Mouse (Mus musculus) lung, embryonic 14.5 days (tissue): ENCODE data around the gene Fyn. TPM values are rescaled to one million over a fixed set of nuclear protein-coding genes. Genes with fewer than 3 reads are reported as not detected.

Source experiments
- ATAC-seq: fragments of 200-750 bp; cut with Nextera tagmentation; 2 replicates; pipeline ENCODE4 v1.8.0; 2017; ENCODE audit warnings: mild to moderate bottlenecking, moderate TSS enrichment, moderate library complexity; ENCODE audit not compliant: insufficient read depth
- DNase-seq: peaks from one replicate; pipeline ENCODE4 v3.0.0-alpha.2; 2015
- H3K27ac ChIP-seq: fragments of 300-500 bp; sonication (generic); 2 replicates; pipeline ENCODE4 v1.5.1; 2014; ENCODE audit warnings: low read depth, mild to moderate bottlenecking, moderate library complexity
- H3K27me3 ChIP-seq: fragments of 300-500 bp; sonication (generic); 2 replicates; pipeline ENCODE4 v1.6.1; 2014; ENCODE audit warnings: low read length, control low read depth; ENCODE audit not compliant: insufficient read depth
- H3K36me3 ChIP-seq: fragments of 300-500 bp; sonication (generic); 2 replicates; pipeline ENCODE4 v1.6.1; 2014; ENCODE audit warnings: control low read depth; ENCODE audit not compliant: insufficient read depth
- H3K4me1 ChIP-seq: fragments of 300-500 bp; sonication (generic); 2 replicates; pipeline ENCODE4 v1.6.1; 2014; ENCODE audit warnings: antibody characterized with exemption, control low read depth; ENCODE audit not compliant: insufficient read depth
- H3K4me2 ChIP-seq: fragments of 300-500 bp; sonication (generic); 2 replicates; pipeline ENCODE4 v1.6.1; 2014; ENCODE audit warnings: mild to moderate bottlenecking
- H3K4me3 ChIP-seq: fragments of 300-500 bp; sonication (generic); 2 replicates; pipeline ENCODE4 v1.5.1; 2014; ENCODE audit warnings: low read depth, low read length
- H3K9ac ChIP-seq: fragments of 300-500 bp; sonication (generic); 2 replicates; pipeline ENCODE4 v1.6.1; 2014
- H3K9me3 ChIP-seq: fragments of 300-500 bp; sonication (generic); 2 replicates; pipeline ENCODE4 v1.6.1; 2016; ENCODE audit warnings: low read depth, low read length, control low read depth
- CTCF ChIP-seq: IDR thresholded peaks from 2 replicates; pipeline ENCODE4 v1.5.1; 2016; ENCODE audit warnings: antibody characterized with exemption, low read depth
- WGBS: fragments of 180-500 bp; shearing (Covaris S2); extraction: QIAGEN DNeasy Blood & Tissue Kit; methylation state at CpG from one replicate; pipeline ENCODE4 v1.1.7; 2014; 5-methylcytosine and 5-hydroxymethylcytosine counted together
- polyA plus RNA-seq: library from polyadenylated mRNA; unstranded; fragments of >200 nt; fragmentation: Nextera tagmentation; extraction: Ambion mirVana; gene quantifications from 2 replicates; pipeline ENCODE4 v1.2.1, GENCODE M21; 2014

The Fyn gene
- polyA plus RNA-seq, 1 experiment from 2014 or later: 30.3 TPM

GRCm38 (mm10) chr10:39552351-39552814, 183.7 kb downstream of the Fyn start:
- peaks cover 11% of the 10 kb centered on the region; the same call in 1 of the 2 replicates for H3K36me3 ChIP-seq
- DNase-seq (no peak), ATAC-seq (no peak)
- no peak for TF ChIP-seq CTCF
- H3K27me3 ChIP-seq: no peaks in the 10 kb centered on the region
- no peaks in the 10 kb centered on the region for H3K9me3 ChIP-seq
- no peak overlapping the region for H3K9ac ChIP-seq
- H3K4me2 ChIP-seq: no peak overlapping the region
- H3K4me1 ChIP-seq: peaks cover 37% of the 10 kb centered on the region
- H3K27ac ChIP-seq: peak overlapping the region; percentile 60; the same call in 1 of the 2 replicates
- no peak overlapping the region for H3K4me3 ChIP-seq
- WGBS: 16% methylated on average over 6 of the region's 6 CpGs

GRCm38 (mm10) chr10:39552903-39553302, 184.2 kb downstream of the Fyn start:
- H3K27ac ChIP-seq: peak overlapping the region; percentile 60; the same call in 1 of the 2 replicates
- no peak for DNase-seq
- H3K27me3 ChIP-seq: no peaks in the 10 kb centered on the region
- TF ChIP-seq CTCF: no peak
- no peak overlapping the region for H3K9ac ChIP-seq
- H3K4me3 ChIP-seq: no peak overlapping the region
- no peak overlapping the region for H3K4me2 ChIP-seq
- WGBS: 55% methylated on average over 5 of the region's 5 CpGs
- H3K4me1 ChIP-seq: peaks cover 39% of the 10 kb centered on the region
- H3K9me3 ChIP-seq: no peaks in the 10 kb centered on the region
- ATAC-seq: no peak
- peaks cover 11% of the 10 kb centered on the region; the same call in 1 of the 2 replicates for H3K36me3 ChIP-seq

GRCm38 (mm10) chr10:39555289-39555715, 186.6 kb downstream of the Fyn start:
- TF ChIP-seq CTCF: no peak
- Histone ChIP-seq H3K4me2 (peak overlapping the region; percentile 13; the same call in 1 of the 2 replicates), H3K4me3 (no peak overlapping the region), H3K9me3 (no peaks in the 10 kb centered on the region), H3K27ac (peak overlapping the region; percentile 83), H3K4me1 (peaks cover 43% of the 10 kb centered on the region), H3K36me3 (peaks cover 15% of the 10 kb centered on the region; the same call in 1 of the 2 replicates), H3K9ac (peak overlapping the region; percentile 29; the same call in 1 of the 2 replicates), H3K27me3 (no peaks in the 10 kb centered on the region)
- 22% methylated on average over 7 of the region's 7 CpGs for WGBS
- ATAC-seq (peak; percentile 56), DNase-seq (peak; percentile 72)

- H3K27me3 ChIP-seq: no peaks in the 10 kb centered on the region
- ATAC-seq (peak; percentile 50), DNase-seq (peak; percentile 62)
- peak; percentile 30; the same call in 1 of the 2 replicates for TF ChIP-seq CTCF
- H3K27ac ChIP-seq: peak overlapping the region; percentile 83
- H3K36me3 ChIP-seq: 0 out of 2 replicates have a peak, but pooled peaks cover 15% of the 10 kb centered on the region
- H3K9ac ChIP-seq: no peak overlapping the region
- peak overlapping the region; percentile 13; the same call in 1 of the 2 replicates for H3K4me2 ChIP-seq
- WGBS: 14% methylated on average over 5 of the region's 5 CpGs
- H3K4me3 ChIP-seq: no peak overlapping the region
- peaks cover 43% of the 10 kb centered on the region for H3K4me1 ChIP-seq
- no peaks in the 10 kb centered on the region for H3K9me3 ChIP-seq
Observed at GRCm38 (mm10) chr10:39555740-39556139, 187.1 kb downstream of the Fyn start.

- H3K9me3 ChIP-seq: no peaks in the 10 kb centered on the region
- TF ChIP-seq CTCF: no peak
- no peaks in the 10 kb centered on the region for H3K27me3 ChIP-seq
- DNase-seq (no peak), ATAC-seq (no peak)
- H3K4me2 ChIP-seq: no peak overlapping the region
- H3K4me1 ChIP-seq: peaks cover 34% of the 10 kb centered on the region
- peak overlapping the region; percentile 22; the same call in 1 of the 2 replicates for H3K27ac ChIP-seq
- no peak overlapping the region for H3K9ac ChIP-seq
- WGBS: 59% methylated on average over 9 of the region's 9 CpGs
- peaks cover 9% of the 10 kb centered on the region; the same call in 1 of the 2 replicates for H3K36me3 ChIP-seq
- no peak overlapping the region for H3K4me3 ChIP-seq
Observed at GRCm38 (mm10) chr10:39557360-39557759, 188.7 kb downstream of the Fyn start.

GRCm38 (mm10) chr10:39557851-39558250, 189.2 kb downstream of the Fyn start:
- WGBS: 42% methylated on average over 7 of the region's 7 CpGs
- Histone ChIP-seq H3K9ac (no peak overlapping the region), H3K27me3 (no peaks in the 10 kb centered on the region), H3K4me3 (no peak overlapping the region), H3K9me3 (no peaks in the 10 kb centered on the region), H3K36me3 (peaks cover 9% of the 10 kb centered on the region; the same call in 1 of the 2 replicates), H3K4me2 (no peak overlapping the region), H3K27ac (peak overlapping the region; percentile 31; the same call in 1 of the 2 replicates), H3K4me1 (peaks cover 31% of the 10 kb centered on the region)
- ATAC-seq: peak; percentile 25; the same call in 1 of the 2 replicates
- peak; percentile 42 for DNase-seq
- TF ChIP-seq CTCF: no peak

GRCm38 (mm10) chr10:39558492-39559005, 189.9 kb downstream of the Fyn start:
- Histone ChIP-seq H3K27me3 (no peaks in the 10 kb centered on the region), H3K27ac (peak overlapping the region; percentile 9; the same call in 1 of the 2 replicates), H3K9me3 (no peaks in the 10 kb centered on the region), H3K9ac (no peak overlapping the region), H3K4me1 (peaks cover 31% of the 10 kb centered on the region), H3K36me3 (peaks cover 9% of the 10 kb centered on the region; the same call in 1 of the 2 replicates), H3K4me2 (no peak overlapping the region), H3K4me3 (no peak overlapping the region)
- ATAC-seq: no peak
- WGBS: 33% methylated on average over 5 of the region's 5 CpGs
- DNase-seq: no peak
- no peak for TF ChIP-seq CTCF
